Mouse (Mus musculus) midbrain, embryonic 14.5 days (tissue): ENCODE measurements at regions not wholly inside any gene's neighbourhood (a gene's known extent, or its start where the extent isn't known, plus 50 kb on each side); places are given as distances from the start of the nearest gene placed in this dataset.

Experiments used
- ATAC-seq: fragments of 200-750 bp; cut with Nextera tagmentation; 2 replicates; pipeline ENCODE4 v1.8.0; 2017; ENCODE audit warnings: moderate number of reproducible peaks, moderate library complexity; ENCODE audit not compliant: low FRiP score, low TSS enrichment
- DNase-seq: peaks from one replicate; pipeline ENCODE4 v3.0.0-alpha.2; 2015
- H3K27ac ChIP-seq: fragments of 300-500 bp; sonication (generic); replicated peaks from 2 replicates; pipeline ENCODE4 v1.5.1; 2014; ENCODE audit warnings: mild to moderate bottlenecking, low read depth, low read length, moderate library complexity
- H3K27me3 ChIP-seq: fragments of 300-500 bp; sonication (generic); 2 replicates; pipeline ENCODE4 v1.6.1; 2014; ENCODE audit warnings: low read length, control low read depth, mixed read lengths; ENCODE audit not compliant: control insufficient read depth, insufficient read depth
- H3K36me3 ChIP-seq: fragments of 300-500 bp; sonication (generic); 2 replicates; pipeline ENCODE4 v1.6.1; 2014; ENCODE audit warnings: low read length, control low read depth; ENCODE audit not compliant: control insufficient read depth, insufficient read depth
- H3K4me1 ChIP-seq: fragments of 300-500 bp; sonication (generic); 2 replicates; pipeline ENCODE4 v1.6.1; 2014; ENCODE audit warnings: mild to moderate bottlenecking, antibody characterized with exemption, low read length, control low read depth; ENCODE audit not compliant: control insufficient read depth, insufficient read depth
- H3K4me2 ChIP-seq: fragments of 300-500 bp; sonication (generic); 2 replicates; pipeline ENCODE4 v1.6.1; 2014; ENCODE audit warnings: mild to moderate bottlenecking, low read length, moderate library complexity
- H3K4me3 ChIP-seq: fragments of 300-500 bp; sonication (generic); replicated peaks from 2 replicates; pipeline ENCODE4 v1.5.1; 2014; ENCODE audit warnings: low read depth, low read length
- H3K9ac ChIP-seq: fragments of 300-500 bp; sonication (generic); replicated peaks from 2 replicates; pipeline ENCODE4 v1.6.1; 2014; ENCODE audit warnings: mild to moderate bottlenecking, low read length, moderate library complexity
- H3K9me3 ChIP-seq: fragments of 300-500 bp; sonication (generic); 2 replicates; pipeline ENCODE4 v1.6.1; 2016; ENCODE audit warnings: low read length, control low read depth, mixed read lengths; ENCODE audit not compliant: control insufficient read depth
- WGBS: fragments of 180-500 bp; shearing (Covaris S2); extraction: QIAGEN DNeasy Blood & Tissue Kit; methylation state at CpG from one replicate; pipeline ENCODE4 v1.1.7; 2014; 5-methylcytosine and 5-hydroxymethylcytosine counted together

GRCm38 (mm10) chr16:90666271-90666986, 60.8 kb downstream of the Mis18a start:
- H3K9me3 ChIP-seq: no peaks in the 10 kb centered on the region
- no peak overlapping the region for H3K9ac ChIP-seq
- no peaks in the 10 kb centered on the region for H3K36me3 ChIP-seq
- H3K4me3 ChIP-seq: no peak overlapping the region
- ATAC-seq (no peak), DNase-seq (no peak)
- H3K27me3 ChIP-seq: no peaks in the 10 kb centered on the region
- no peak overlapping the region for H3K4me2 ChIP-seq
- WGBS: 91% methylated on average over 11 of the region's 11 CpGs
- H3K27ac ChIP-seq: no peak overlapping the region
- H3K4me1 ChIP-seq: no peaks in the 10 kb centered on the region

- Histone ChIP-seq H3K27ac (no peak overlapping the region), H3K36me3 (no peaks in the 10 kb centered on the region), H3K27me3 (no peaks in the 10 kb centered on the region), H3K4me2 (no peak overlapping the region), H3K9ac (no peak overlapping the region), H3K9me3 (no peaks in the 10 kb centered on the region), H3K4me1 (no peaks in the 10 kb centered on the region), H3K4me3 (no peak overlapping the region)
- ATAC-seq: no peak
- WGBS: 78% methylated on average over 9 of the region's 9 CpGs
- no peak for DNase-seq
These were observed 63.1 kb downstream of the Mis18a start for GRCm38 (mm10) chr16:90664086-90664485.

DNA sequence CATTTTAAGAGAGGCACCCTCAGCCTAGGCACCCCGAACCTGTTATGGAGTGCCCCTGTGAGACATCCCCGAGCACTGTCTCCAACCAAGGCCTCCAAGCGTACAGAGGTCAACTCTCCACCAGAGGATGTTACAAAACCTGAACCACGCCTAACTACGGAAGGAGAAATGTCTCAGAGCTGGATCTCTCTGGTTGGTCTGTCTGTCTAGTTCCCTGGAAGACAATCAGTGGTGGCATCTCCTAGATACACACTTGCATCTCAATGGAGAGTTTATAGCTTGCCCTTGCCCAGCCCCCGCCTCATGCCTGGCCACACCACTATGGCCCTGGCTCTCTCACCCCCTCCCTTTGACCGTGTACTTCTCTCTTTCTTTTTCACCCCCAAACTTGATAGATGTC, 69.2 kb downstream of the Mis18a start:
- no peak overlapping the region for H3K4me3 ChIP-seq
- no peaks in the 10 kb centered on the region for H3K27me3 ChIP-seq
- no peaks in the 10 kb centered on the region for H3K9me3 ChIP-seq
- no peaks in the 10 kb centered on the region for H3K36me3 ChIP-seq
- DNase-seq: no peak
- WGBS: 92% methylated on average over 7 of the region's 7 CpGs
- H3K4me1 ChIP-seq: no peaks in the 10 kb centered on the region; the same call in 1 of the 2 replicates
- H3K4me2 ChIP-seq: no peak overlapping the region
- no peak overlapping the region for H3K9ac ChIP-seq
- no peak overlapping the region for H3K27ac ChIP-seq
- no peak for ATAC-seq

DNA sequence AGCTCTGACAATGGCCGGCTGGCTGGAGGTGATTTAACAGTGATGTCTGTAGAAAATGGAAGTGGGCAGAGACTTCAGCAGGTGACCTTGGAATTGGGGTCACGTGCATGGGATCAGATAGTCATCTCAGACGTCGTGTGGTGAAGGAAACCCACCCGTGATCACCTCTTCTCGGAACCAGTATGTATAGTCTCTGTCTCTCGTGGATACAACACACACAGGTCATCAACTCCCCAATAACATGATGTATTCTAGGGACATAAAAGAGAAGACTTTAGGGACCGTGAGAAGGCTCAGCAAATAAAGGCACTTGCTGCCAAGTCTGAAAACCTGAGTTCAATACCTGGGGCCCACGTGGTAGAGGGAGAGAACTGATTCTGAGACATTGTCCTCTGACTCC, 70.2 kb downstream of the Mis18a start:
- Histone ChIP-seq H3K9me3 (no peaks in the 10 kb centered on the region), H3K4me2 (no peak overlapping the region), H3K27me3 (no peaks in the 10 kb centered on the region), H3K4me1 (no peaks in the 10 kb centered on the region; the same call in 1 of the 2 replicates), H3K9ac (no peak overlapping the region), H3K4me3 (no peak overlapping the region), H3K36me3 (no peaks in the 10 kb centered on the region), H3K27ac (peak overlapping the region; percentile 37; the same call in 1 of the 2 replicates)
- ATAC-seq (peak; percentile 35; the same call in 1 of the 2 replicates), DNase-seq (no peak)
- 43% methylated on average over 9 of the region's 9 CpGs for WGBS

DNA sequence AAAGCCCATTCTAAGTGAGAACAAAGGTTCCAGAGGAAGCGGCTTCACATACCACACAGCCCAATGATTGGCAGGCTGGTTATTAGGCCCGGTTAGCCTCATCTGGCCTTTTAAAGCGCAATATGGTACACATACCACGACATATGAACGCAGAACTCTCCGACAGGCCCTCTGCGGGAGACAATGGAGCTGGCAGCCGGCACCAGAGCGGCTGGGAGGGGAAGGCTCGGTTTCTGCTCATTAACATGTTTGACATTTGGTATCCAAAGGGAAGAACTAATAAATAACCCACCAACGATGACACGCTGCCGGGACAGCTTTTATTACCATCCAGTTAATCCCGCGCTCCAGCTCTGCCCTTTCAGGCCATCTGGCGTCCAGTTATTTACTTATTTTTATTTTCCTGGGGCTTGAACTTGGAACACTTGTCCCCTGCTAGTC, 70.6 kb downstream of the Mis18a start:
- WGBS: 5% methylated on average over 16 of the region's 16 CpGs

DNA sequence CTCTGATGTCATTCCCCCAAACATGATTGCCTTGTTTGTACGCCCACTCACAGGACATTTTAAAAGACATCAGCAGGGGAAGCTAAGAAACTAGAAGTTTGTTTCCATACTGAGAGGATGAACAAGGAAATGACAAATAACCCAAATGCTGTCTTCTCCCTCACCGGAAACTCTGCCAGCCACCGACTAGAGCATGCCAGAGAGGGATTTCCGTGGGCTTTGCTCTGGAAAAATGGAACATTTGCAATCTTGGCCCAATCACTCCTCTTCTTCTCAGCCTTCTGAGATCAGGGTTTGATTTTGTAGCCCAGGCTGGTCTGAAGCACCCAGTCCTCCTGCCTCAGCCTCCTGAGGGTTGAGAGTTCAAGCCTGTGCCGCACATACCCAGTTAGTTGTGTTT, 72.4 kb downstream of the Mis18a start:
- WGBS: 99% methylated on average over 5 of the region's 5 CpGs
- Histone ChIP-seq H3K27me3 (no peaks in the 10 kb centered on the region), H3K27ac (no peak overlapping the region), H3K4me3 (no peak overlapping the region), H3K9ac (no peak overlapping the region), H3K4me1 (no peaks in the 10 kb centered on the region; the same call in 1 of the 2 replicates), H3K4me2 (no peak overlapping the region), H3K36me3 (no peaks in the 10 kb centered on the region), H3K9me3 (no peaks in the 10 kb centered on the region)
- ATAC-seq: no peak
- DNase-seq: no peak

More for the DNA sequence above, 70.6 kb downstream of the Mis18a start:
- peak; percentile 71 for DNase-seq
- Histone ChIP-seq H3K27me3 (no peaks in the 10 kb centered on the region), H3K36me3 (no peaks in the 10 kb centered on the region), H3K4me3 (no peak overlapping the region), H3K4me2 (no peak overlapping the region), H3K27ac (peak overlapping the region; percentile 37), H3K4me1 (no peaks in the 10 kb centered on the region; the same call in 1 of the 2 replicates), H3K9me3 (no peaks in the 10 kb centered on the region), H3K9ac (no peak overlapping the region)
- ATAC-seq: peak; percentile 87

DNA sequence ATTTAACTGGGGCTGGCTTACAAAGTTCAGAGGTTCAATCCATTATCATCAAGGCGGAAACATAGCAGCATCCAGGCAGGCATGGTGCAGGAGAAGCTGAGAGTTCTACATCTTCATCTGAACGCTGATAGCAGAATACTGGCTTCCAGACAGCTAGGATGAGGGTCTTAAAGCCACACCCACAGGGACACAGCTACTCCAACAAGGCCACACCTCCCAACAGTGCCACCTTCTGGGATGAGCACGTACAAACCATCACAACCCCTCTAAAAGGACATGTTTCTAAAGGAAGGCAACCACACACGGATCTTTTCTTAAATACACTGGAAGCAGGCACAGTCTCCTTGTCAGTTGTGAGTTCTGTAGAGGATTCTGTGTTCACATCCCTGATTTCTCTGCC, 74.4 kb downstream of the Mis18a start:
- Histone ChIP-seq H3K9me3 (no peaks in the 10 kb centered on the region), H3K36me3 (no peaks in the 10 kb centered on the region), H3K27me3 (no peaks in the 10 kb centered on the region), H3K4me3 (no peak overlapping the region), H3K4me2 (no peak overlapping the region), H3K9ac (no peak overlapping the region), H3K4me1 (no peaks in the 10 kb centered on the region; the same call in 1 of the 2 replicates), H3K27ac (no peak overlapping the region)
- 68% methylated on average over 4 of the region's 4 CpGs for whole genome bisulfite sequencing
- DNase-seq: no peak
- ATAC-seq: no peak

DNA sequence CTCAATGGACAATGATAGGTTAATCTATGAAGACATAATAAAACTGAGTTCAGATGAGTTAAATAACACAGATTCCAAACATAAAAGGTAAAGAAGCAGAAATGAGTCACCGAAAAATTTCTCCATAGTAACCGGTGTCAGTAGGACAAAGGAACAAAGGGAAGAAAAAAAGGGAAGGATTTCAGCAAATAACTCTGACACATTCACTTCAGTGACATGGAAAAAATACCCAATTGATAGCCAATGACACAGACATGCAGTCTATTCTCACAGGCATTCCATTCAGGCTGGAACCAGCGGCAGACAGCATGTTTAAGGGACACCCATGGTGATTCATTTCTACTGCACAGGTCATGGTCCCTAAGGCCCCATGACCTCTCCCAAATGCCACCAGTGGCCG, 79.0 kb downstream of the Mis18a start:
- no peak overlapping the region for H3K4me2 ChIP-seq
- H3K9me3 ChIP-seq: no peaks in the 10 kb centered on the region

DNA sequence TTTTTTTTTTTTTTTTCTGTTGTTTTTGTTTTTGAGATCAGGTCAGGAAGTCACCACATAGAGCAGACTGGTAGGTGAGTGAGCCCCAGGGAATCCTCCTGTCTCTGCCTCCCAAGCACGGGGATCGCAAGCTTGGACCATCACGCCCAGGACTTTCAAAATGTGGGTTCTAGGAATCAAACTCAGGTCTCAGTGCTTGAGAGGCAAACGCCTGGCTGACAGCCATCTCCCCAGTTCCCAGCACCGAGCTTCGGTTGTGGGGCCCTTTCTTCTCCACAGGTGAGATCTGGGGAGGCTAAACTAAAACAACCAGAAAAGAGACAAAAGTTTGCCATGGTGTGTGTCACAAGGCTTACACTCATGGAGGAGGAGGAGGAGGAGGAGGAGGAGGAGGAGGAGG, 84.5 kb downstream of the Mis18a start:
- 92% methylated on average over 6 of the region's 6 CpGs for WGBS
- Histone ChIP-seq H3K4me1 (no peaks in the 10 kb centered on the region), H3K9ac (no peak overlapping the region), H3K27ac (no peak overlapping the region), H3K27me3 (no peaks in the 10 kb centered on the region), H3K4me2 (no peak overlapping the region), H3K36me3 (no peaks in the 10 kb centered on the region), H3K9me3 (no peaks in the 10 kb centered on the region), H3K4me3 (no peak overlapping the region)
- DNase-seq (no peak), ATAC-seq (no peak)

More for the DNA sequence above, 79.0 kb downstream of the Mis18a start:
- no peaks in the 10 kb centered on the region for H3K27me3 ChIP-seq
- WGBS: 40% methylated on average over 4 of the region's 4 CpGs
- H3K4me1 ChIP-seq: no peaks in the 10 kb centered on the region
- H3K27ac ChIP-seq: no peak overlapping the region
- H3K36me3 ChIP-seq: no peaks in the 10 kb centered on the region
- DNase-seq: no peak
- H3K9ac ChIP-seq: no peak overlapping the region
- no peak for ATAC-seq
- no peak overlapping the region for H3K4me3 ChIP-seq
